Mouse (Mus musculus) gastrocnemius, postnatal 14 days (tissue): ENCODE data around the gene Gm17606. TPM values are rescaled to one million over a fixed set of nuclear protein-coding genes. Genes with fewer than 3 reads are reported as not detected.

Experiments used
- DNase-seq: peaks from one replicate; pipeline ENCODE4 v3.0.0; 2021; ENCODE audit warnings: mixed read lengths
- intact Hi-C: fragments of 180-260 bp; cut with DNase I; formaldehyde crosslinking; loops from one replicate; pipeline ENCODE4 v1.15.1; 2025; ENCODE audit warnings: low total_unique reads
- total RNA-seq, 2 experiments: library from RNA; stranded (reverse); gene quantifications; 2 replicates each; pipeline ENCODE4 v1.2.3; 2021

Gene Gm17606
- total RNA-seq, 2 experiments from 2014 or later = not detected

- no peak for DNase-seq
- intact Hi-C loops = no loop called here
Observed at GRCm38 (mm10) chr14:54621133-54621532, 19.6 kb upstream of the Gm17606 start, which contains the start of gene Psmb11. Gene Psmb11 (plus strand): TSS chr14:54621433.

- intact Hi-C loops = no loop called here
- no peak for DNase-seq
Observed at GRCm38 (mm10) chr14:54623334-54623733, 17.4 kb upstream of the Gm17606 start.

GRCm38 (mm10) chr14:54624976-54625375 lies 15.8 kb upstream of the Gm17606 start:
- intact Hi-C loops = no loop called here
- DNase-seq = no peak

- no peak for DNase-seq
Observed at GRCm38 (mm10) chr14:54628103-54628502, 12.6 kb upstream of the Gm17606 start.

GRCm38 (mm10) chr14:54629797-54630196 lies 11.0 kb upstream of the Gm17606 start:
- no peak for DNase-seq
- intact Hi-C loops = no loop called here

More at GRCm38 (mm10) chr14:54628103-54628502, 12.6 kb upstream of the Gm17606 start:
- intact Hi-C loops = no loop called here

GRCm38 (mm10) chr14:54630583-54631239 lies 10.0 kb upstream of the Gm17606 start:
- intact Hi-C loops = no loop called here
- DNase-seq = no peak

GRCm38 (mm10) chr14:54631240-54631599 lies 9.5 kb upstream of the Gm17606 start:
- intact Hi-C loops = no loop called here
- DNase-seq = no peak

- DNase-seq = no peak
- intact Hi-C loops = no loop called here
Observed at GRCm38 (mm10) chr14:54632252-54632651, 8.5 kb upstream of the Gm17606 start.

GRCm38 (mm10) chr14:54634182-54634581 lies 6.6 kb upstream of the Gm17606 start:
- intact Hi-C loops = no loop called here
- no peak for DNase-seq

GRCm38 (mm10) chr14:54636954-54637353 lies 3.8 kb upstream of the Gm17606 start:
- DNase-seq = peak; percentile 39
- intact Hi-C loops = loop anchor here (5.0 kb wide), 1 partner anchor 55 kb away; no protein-coding TSS in a partner anchor

GRCm38 (mm10) chr14:54638210-54638609 lies 2.5 kb upstream of the Gm17606 start:
- no peak for DNase-seq
- intact Hi-C loops = loop anchor here (5.0 kb wide), 1 partner anchor 56 kb away; no protein-coding TSS in a partner anchor

- DNase-seq = no peak
- intact Hi-C loops = loop anchor here (5.0 kb wide), 1 partner anchor 73 kb away; no protein-coding TSS in a partner anchor
Observed at GRCm38 (mm10) chr14:54640121-54640520, 631 bp upstream of the Gm17606 start.

- intact Hi-C loops = loop anchor here (5.0 kb wide), 1 partner anchor 74 kb away; no protein-coding TSS in a partner anchor
- peak; percentile 87 for DNase-seq
Observed at GRCm38 (mm10) chr14:54641305-54641969, 685 bp downstream of the Gm17606 start, which contains the start of gene Cdh24. Gene Cdh24 (minus strand): TSS chr14:54641364.

- intact Hi-C loops = loop anchor here (5.0 kb wide), 1 partner anchor 75 kb away; no protein-coding TSS in a partner anchor
- no peak for DNase-seq
Observed at GRCm38 (mm10) chr14:54642224-54642944, 1.6 kb downstream of the Gm17606 start.

- intact Hi-C loops = loop anchor here (5.0 kb wide), 1 partner anchor 76 kb away; no protein-coding TSS in a partner anchor
- DNase-seq = no peak
Observed at GRCm38 (mm10) chr14:54643011-54643410, 2.3 kb downstream of the Gm17606 start.

GRCm38 (mm10) chr14:54644294-54644693 lies 3.5 kb downstream of the Gm17606 start:
- intact Hi-C loops = loop anchor here (5.0 kb wide), 1 partner anchor 77 kb away; no protein-coding TSS in a partner anchor
- no peak for DNase-seq

GRCm38 (mm10) chr14:54646455-54646854 lies 5.7 kb downstream of the Gm17606 start:
- no peak for DNase-seq
- intact Hi-C loops = no loop called here

- intact Hi-C loops = no loop called here
- DNase-seq = no peak
Observed at GRCm38 (mm10) chr14:54646898-54647636, 6.3 kb downstream of the Gm17606 start.

- intact Hi-C loops = no loop called here
- DNase-seq = no peak
Observed at GRCm38 (mm10) chr14:54647900-54648299, 7.1 kb downstream of the Gm17606 start.
